Mouse (Mus musculus) midbrain, embryonic 10.5 days (tissue): ENCODE data around the gene Aloxe3. TPM values are rescaled to one million over a fixed set of nuclear protein-coding genes. Genes with fewer than 3 reads are reported as not detected.

Source experiments
- DNase-seq: peaks from one replicate; pipeline ENCODE4 v3.0.0-alpha.2; 2017; ENCODE audit warnings: low spot score
- H3K27ac ChIP-seq: fragments of 300-500 bp; sonication (generic); replicated peaks from 2 replicates; pipeline ENCODE4 v1.5.1; 2016; ENCODE audit warnings: mild to moderate bottlenecking
- H3K27me3 ChIP-seq: fragments of 300-500 bp; sonication (generic); 2 replicates; pipeline ENCODE4 v1.6.1; 2016; ENCODE audit warnings: low read depth, mild to moderate bottlenecking; ENCODE audit not compliant: poor library complexity, severe bottlenecking
- H3K36me3 ChIP-seq: fragments of 300-500 bp; sonication (generic); 2 replicates; pipeline ENCODE4 v1.6.1; 2016; ENCODE audit warnings: mild to moderate bottlenecking, moderate library complexity
- H3K4me1 ChIP-seq: fragments of 300-500 bp; sonication (generic); 2 replicates; pipeline ENCODE4 v1.6.1; 2016
- H3K4me3 ChIP-seq: fragments of 300-500 bp; sonication (generic); 2 replicates; pipeline ENCODE4 v1.5.1; 2016; ENCODE audit warnings: mild to moderate bottlenecking, moderate library complexity
- H3K9me3 ChIP-seq: fragments of 300-500 bp; sonication (generic); replicated peaks from 2 replicates; pipeline ENCODE4 v1.6.1; 2016; ENCODE audit warnings: mild to moderate bottlenecking
- WGBS: fragments of 180-500 bp; shearing (Covaris S2); methylation state at CpG from one replicate; pipeline ENCODE4 v1.1.7; 2016; 5-methylcytosine and 5-hydroxymethylcytosine counted together
- polyA plus RNA-seq: library from polyadenylated mRNA; unstranded; fragments of >200 nt; fragmentation: Nextera tagmentation; extraction: Ambion mirVana; gene quantifications from 2 replicates; pipeline ENCODE4 v1.2.1, GENCODE M21; 2016

The Aloxe3 gene
- polyA plus RNA-seq, 1 experiment from 2014 or later = 0.17 TPM

DNA sequence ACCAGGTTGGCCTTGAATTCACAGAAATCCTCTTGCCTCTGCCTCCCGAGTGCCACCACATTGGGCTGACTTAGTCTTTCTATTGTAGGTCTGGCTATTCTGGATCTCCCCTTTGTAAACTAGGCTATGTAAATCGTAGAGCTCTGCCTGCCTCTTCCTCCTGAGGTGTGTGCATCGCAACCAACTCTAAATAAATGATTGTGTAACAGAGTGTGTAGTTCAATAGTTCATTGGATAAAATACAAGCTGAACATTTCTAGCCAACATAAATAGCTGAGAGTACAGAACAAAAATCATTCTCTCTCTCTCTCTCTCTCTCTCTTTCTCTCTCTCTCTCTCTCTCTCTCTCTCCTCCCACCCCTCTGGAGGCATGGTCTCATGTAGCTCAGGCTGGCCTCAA is 11.1 kb upstream of the Aloxe3 start:
- Histone ChIP-seq H3K9me3 (no peaks in the 10 kb centered on the region), H3K27me3 (peaks cover 66% of the 10 kb centered on the region), H3K4me1 (peaks cover 49% of the 10 kb centered on the region), H3K27ac (no peak overlapping the region), H3K36me3 (0 out of 2 replicates have a peak, but pooled peaks cover under 1% of the 10 kb centered on the region), H3K4me3 (no peak overlapping the region)
- no peak for DNase-seq
- WGBS = 80% methylated on average over 3 of the region's 3 CpGs

GRCm38 (mm10) chr11:69116843-69117242 is 8.9 kb upstream of the Aloxe3 start:
- Histone ChIP-seq H3K4me1 (peaks cover 58% of the 10 kb centered on the region), H3K27me3 (peaks cover 85% of the 10 kb centered on the region), H3K36me3 (no peaks in the 10 kb centered on the region), H3K4me3 (peak overlapping the region; percentile 87), H3K9me3 (no peaks in the 10 kb centered on the region), H3K27ac (no peak overlapping the region)
- 55% methylated on average over 5 of the region's 5 CpGs for WGBS
- no peak for DNase-seq

DNA sequence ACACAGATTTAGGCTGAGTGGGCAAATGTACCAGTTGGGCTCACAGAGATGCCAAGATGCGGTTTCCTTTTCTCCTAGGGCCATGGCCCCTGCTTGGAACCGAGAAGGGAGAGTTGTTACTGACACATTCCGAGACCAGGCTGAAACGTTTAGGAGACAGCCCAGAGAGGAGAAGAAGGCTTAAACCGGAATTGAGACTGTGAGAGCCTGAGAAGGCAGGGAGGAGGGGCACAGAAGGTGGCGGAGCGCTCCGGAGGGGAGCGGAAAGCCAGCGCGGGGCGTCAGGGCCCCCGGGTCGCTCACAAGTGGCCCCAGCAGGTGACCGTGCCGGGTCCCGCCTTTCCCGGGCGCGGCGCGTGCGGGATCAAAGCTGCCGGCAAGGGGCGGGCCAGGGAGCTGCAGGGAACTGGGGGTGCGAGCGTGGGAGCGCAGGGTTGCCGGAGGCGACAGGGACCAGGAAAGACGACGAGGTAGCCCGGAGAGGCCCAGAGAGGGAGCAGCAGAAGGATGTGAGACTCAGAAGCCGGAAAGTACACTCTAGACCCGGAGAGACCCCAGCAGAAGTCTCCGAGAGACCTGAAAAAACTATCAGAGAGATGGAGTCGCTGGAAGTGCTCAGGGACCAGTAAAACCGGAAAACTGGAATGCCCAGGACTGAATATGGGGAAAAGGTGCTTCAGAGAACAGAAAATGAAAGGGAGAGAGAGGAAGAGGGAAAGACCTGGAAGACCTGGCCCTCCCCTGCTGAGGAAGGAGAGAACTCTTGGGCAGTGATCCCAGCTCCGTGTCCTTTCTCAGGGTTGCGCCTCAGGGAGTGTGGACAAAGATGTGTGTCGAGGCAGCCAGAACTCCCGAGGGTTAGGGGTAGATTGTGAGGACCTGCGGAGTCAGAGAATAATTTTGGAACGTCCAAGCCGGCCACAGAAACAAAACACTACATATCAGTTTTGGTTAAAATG is 7.7 kb upstream of the Aloxe3 start:
- H3K4me3 ChIP-seq = peak overlapping the region; percentile 87
- H3K27me3 ChIP-seq = peaks cover 79% of the 10 kb centered on the region

DNA sequence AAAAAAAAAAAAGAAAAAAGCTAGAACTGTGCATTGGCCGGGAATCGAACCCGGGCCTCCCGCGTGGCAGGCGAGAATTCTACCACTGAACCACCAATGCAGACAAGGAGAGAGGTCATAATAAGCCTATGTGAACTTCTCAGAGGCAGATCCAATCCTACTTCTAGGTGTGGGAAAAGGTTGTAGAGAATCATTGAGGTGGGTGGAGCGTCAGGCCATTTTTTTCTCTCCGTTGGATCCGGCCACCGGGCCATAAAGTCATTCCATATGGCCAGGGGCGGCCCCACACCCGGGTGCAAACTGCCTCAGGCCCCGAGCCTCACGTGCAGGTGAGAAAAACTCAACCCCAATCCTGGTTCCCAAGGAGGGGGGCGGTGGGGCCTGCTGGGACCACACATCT is 6.9 kb upstream of the Aloxe3 start:
- Histone ChIP-seq H3K27ac (no peak overlapping the region), H3K4me1 (peaks cover 63% of the 10 kb centered on the region), H3K9me3 (no peaks in the 10 kb centered on the region), H3K36me3 (no peaks in the 10 kb centered on the region), H3K4me3 (peak overlapping the region; percentile 87), H3K27me3 (peaks cover 71% of the 10 kb centered on the region)
- under 1% methylated on average over 15 of the region's 15 CpGs for WGBS
- DNase-seq = peak; percentile 82

More for the DNA sequence above, 7.7 kb upstream of the Aloxe3 start:
- H3K9me3 ChIP-seq = no peaks in the 10 kb centered on the region
- H3K36me3 ChIP-seq = no peaks in the 10 kb centered on the region
- DNase-seq = peak; percentile 76
- WGBS = under 1% methylated on average over 45 of the region's 45 CpGs
- peaks cover 61% of the 10 kb centered on the region for H3K4me1 ChIP-seq
- H3K27ac ChIP-seq = peak overlapping the region; percentile 82

GRCm38 (mm10) chr11:69119446-69120155 is 6.1 kb upstream of the Aloxe3 start:
- 24% methylated on average over 14 of the region's 14 CpGs for WGBS
- Histone ChIP-seq H3K27ac (no peak overlapping the region), H3K9me3 (no peaks in the 10 kb centered on the region), H3K27me3 (peaks cover 63% of the 10 kb centered on the region), H3K4me1 (peaks cover 63% of the 10 kb centered on the region), H3K36me3 (no peaks in the 10 kb centered on the region), H3K4me3 (peak overlapping the region; percentile 87)
- DNase-seq = no peak

GRCm38 (mm10) chr11:69120221-69121000 is 5.3 kb upstream of the Aloxe3 start, which contains the start of gene Hes7:
Hes7 (plus strand) TSS chr11:69120404.
- peak; percentile 70 for DNase-seq
- peak within 1 kb of the TSS; percentile 87 for H3K4me3 ChIP-seq
- H3K36me3 ChIP-seq = no peaks in the 10 kb centered on the region
- H3K27me3 ChIP-seq = peaks cover 55% of the 10 kb centered on the region
- peak within 1 kb of the TSS; percentile 84; the same call in 1 of the 2 replicates for H3K27ac ChIP-seq
- WGBS = 2% methylated on average over 27 of the region's 27 CpGs
- no peaks in the 10 kb centered on the region for H3K9me3 ChIP-seq
- H3K4me1 ChIP-seq = peaks cover 64% of the 10 kb centered on the region

DNA sequence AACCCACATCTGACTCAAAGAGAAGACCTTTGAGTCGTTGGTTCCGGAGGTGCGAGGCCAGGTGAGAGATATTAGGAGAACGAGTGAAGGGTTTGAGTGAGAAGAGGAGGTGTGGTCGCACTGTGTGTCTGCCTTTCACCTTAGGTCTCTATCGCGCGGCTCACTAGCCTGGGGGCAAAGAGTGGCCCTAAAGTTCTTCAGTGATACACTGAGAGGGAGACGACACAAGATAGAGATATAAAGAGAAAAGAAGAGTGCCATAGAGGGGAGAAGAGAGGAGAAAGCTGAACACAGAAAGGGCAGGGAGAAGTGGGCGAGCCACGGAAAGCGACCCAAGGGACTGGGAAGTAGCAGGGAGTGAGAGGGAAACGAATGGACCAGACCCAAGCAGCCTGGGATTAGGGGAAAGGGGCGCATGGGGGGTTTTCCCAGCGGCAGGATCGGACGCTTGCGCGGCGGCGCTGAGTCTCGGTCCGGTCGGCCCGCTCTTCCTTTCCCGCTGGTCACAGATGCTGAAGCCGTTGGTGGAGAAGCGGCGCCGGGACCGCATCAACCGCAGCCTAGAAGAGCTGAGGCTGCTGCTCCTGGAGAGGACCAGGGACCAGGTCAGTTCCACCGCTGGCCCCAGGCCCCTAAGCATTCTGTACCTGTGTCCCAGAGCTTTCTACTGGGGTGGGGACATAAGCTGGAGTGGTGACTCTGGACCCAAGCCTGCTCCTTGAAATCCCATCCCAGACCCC is 4.5 kb upstream of the Aloxe3 start:
- H3K36me3 ChIP-seq = no peaks in the 10 kb centered on the region
- H3K9me3 ChIP-seq = no peaks in the 10 kb centered on the region
- peak; percentile 63 for DNase-seq
- peaks cover 72% of the 10 kb centered on the region for H3K4me1 ChIP-seq
- H3K27ac ChIP-seq = peak overlapping the region; percentile 84; the same call in 1 of the 2 replicates
- WGBS = 1% methylated on average over 33 of the region's 33 CpGs
- H3K4me3 ChIP-seq = peak overlapping the region; percentile 87
- H3K27me3 ChIP-seq = peaks cover 50% of the 10 kb centered on the region

- peak; percentile 71 for DNase-seq
- no peaks in the 10 kb centered on the region for H3K36me3 ChIP-seq
- peaks cover 50% of the 10 kb centered on the region for H3K27me3 ChIP-seq
- under 1% methylated on average over 32 of the region's 32 CpGs for WGBS
- H3K27ac ChIP-seq = peak overlapping the region; percentile 84
- peak overlapping the region; percentile 87 for H3K4me3 ChIP-seq
- no peaks in the 10 kb centered on the region for H3K9me3 ChIP-seq
- peaks cover 75% of the 10 kb centered on the region for H3K4me1 ChIP-seq
These were observed 3.9 kb upstream of the Aloxe3 start for GRCm38 (mm10) chr11:69121741-69122335.

- Histone ChIP-seq H3K27ac (peak within 1 kb of the TSS; percentile 84), H3K4me3 (peak within 1 kb of the TSS; percentile 87), H3K27me3 (peaks cover 51% of the 10 kb centered on the region), H3K4me1 (peaks cover 69% of the 10 kb centered on the region), H3K36me3 (no peaks in the 10 kb centered on the region), H3K9me3 (no peaks in the 10 kb centered on the region)
- under 1% methylated on average over 66 of the region's 66 CpGs for WGBS
- peak; percentile 92 for DNase-seq
These were observed 3.3 kb upstream of the Aloxe3 start, which contains the start of gene 9130213A22Rik for GRCm38 (mm10) chr11:69122336-69122951. 9130213A22Rik (minus strand) TSS chr11:69122589.

DNA sequence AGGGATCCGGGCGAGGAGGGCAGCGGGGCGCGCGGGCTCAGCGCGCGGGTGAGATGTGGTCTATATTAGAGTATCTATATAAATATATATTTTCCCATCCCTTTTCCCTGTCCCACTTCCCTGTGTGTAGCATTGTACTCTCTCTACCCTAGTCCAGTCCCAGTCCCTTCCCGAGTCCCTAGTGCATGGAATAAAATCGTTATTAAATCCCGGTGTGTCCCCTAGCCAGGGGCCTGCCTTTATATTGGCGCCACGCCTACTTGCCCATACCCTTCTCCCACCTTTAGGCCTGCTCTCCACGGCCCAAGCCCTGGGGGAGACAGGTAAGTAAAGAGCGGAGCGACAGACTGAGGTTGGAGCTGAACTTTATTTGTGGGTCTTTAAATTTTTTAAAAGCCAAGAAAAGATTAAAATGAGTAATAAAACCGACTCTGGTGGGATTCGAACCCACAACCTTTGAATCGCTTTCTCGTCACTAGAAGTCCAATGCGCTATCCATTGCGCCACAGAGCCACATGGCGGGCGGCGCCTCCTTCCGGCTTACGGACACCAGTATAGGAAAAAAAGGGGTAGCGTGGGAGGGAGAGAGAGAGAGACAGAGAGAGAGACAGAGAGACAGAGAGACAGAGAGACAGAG is 2.5 kb upstream of the Aloxe3 start:
- Histone ChIP-seq H3K4me3 (peak overlapping the region; percentile 87), H3K27me3 (peaks cover 57% of the 10 kb centered on the region), H3K36me3 (no peaks in the 10 kb centered on the region), H3K9me3 (no peaks in the 10 kb centered on the region), H3K27ac (peak overlapping the region; percentile 84), H3K4me1 (peaks cover 63% of the 10 kb centered on the region)
- 1% methylated on average over 28 of the region's 29 CpGs for WGBS
- DNase-seq = peak; percentile 94
